15 mouse cellular contexts compared by ENCODE assay signal in the genomic region with DNA sequence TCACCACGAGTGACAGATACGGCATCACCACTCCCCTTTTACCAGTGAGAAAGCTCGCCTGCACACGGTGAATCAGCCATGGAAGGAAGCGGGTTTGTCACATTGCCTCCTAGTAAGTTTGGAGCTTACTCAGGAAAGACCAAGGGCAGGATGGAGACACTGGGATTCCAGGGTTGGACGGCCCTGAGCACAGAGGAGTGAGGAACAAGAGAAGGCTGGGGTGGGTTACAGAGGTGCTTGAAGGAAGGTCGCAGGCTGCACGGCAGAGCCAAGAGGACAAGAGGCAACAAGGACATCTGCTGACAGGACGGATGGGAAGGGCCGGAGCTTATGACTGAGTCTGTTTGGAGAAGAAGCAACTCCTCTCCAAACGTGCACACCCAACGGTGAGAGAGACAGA.
"Had no signal": no experiment of that assay in that cellular context is flagged by ENCODE, and none has a peak within 500 bp of the region (broad histone marks: within the 10 kb centered on the region; RNA-seq: fewer than 3 reads in every experiment).

No protein-coding gene starts in this region.

- H3K27me3 ChIP-seq: liver, embryonic 13.5 days had no signal

- DNase-seq: kidney, postnatal 36 days; layer of hippocampus, postnatal 36 days; liver, embryonic 13.5 days; lung, embryonic 14.5 days; lung, postnatal 10 days; lung, postnatal 36 days; thymus, adult 18-20 months had no signal

- H3K9ac ChIP-seq: liver, embryonic 13.5 days; lung, embryonic 14.5 days; midbrain, embryonic 13.5 days; neural tube, embryonic 13.5 days had no signal

- H3K9me3 ChIP-seq: liver, embryonic 13.5 days; midbrain, embryonic 10.5 days; midbrain, embryonic 13.5 days; neural tube, embryonic 13.5 days had no signal

- H3K36me3 ChIP-seq: liver, embryonic 13.5 days; midbrain, embryonic 10.5 days; midbrain, embryonic 13.5 days; neural tube, embryonic 13.5 days had no signal

- ATAC-seq: midbrain, embryonic 13.5 days; midbrain, embryonic 16.5 days had no signal

- H3K4me3 ChIP-seq: left cerebral cortex, adult 2 months; liver, embryonic 13.5 days; megakaryocyte, embryonic 14.5 days; midbrain, embryonic 10.5 days; midbrain, embryonic 13.5 days; myocyte; neural tube, embryonic 13.5 days had no signal

- H3K4me1 ChIP-seq: neural tube, embryonic 13.5 days had no signal

- H3K4me2 ChIP-seq: liver, embryonic 13.5 days; lung, embryonic 14.5 days; midbrain, embryonic 13.5 days; neural tube, embryonic 13.5 days had no signal

- H3K27ac ChIP-seq: kidney, postnatal 0 days; left cerebral cortex, adult 2 months; liver, embryonic 13.5 days; midbrain, embryonic 10.5 days; midbrain, embryonic 13.5 days; neural tube, embryonic 13.5 days had no signal
